Mouse (Mus musculus) retina, postnatal 1 day (tissue): ENCODE data around the gene Apoc3.
A peak's percentile ranks its signal among the peaks of the same experiment; 100 is the strongest.

Experiments
- DNase-seq: peaks from one replicate; pipeline ENCODE4 v3.0.0-alpha.2; 2012

Gene Apoc3

DNA sequence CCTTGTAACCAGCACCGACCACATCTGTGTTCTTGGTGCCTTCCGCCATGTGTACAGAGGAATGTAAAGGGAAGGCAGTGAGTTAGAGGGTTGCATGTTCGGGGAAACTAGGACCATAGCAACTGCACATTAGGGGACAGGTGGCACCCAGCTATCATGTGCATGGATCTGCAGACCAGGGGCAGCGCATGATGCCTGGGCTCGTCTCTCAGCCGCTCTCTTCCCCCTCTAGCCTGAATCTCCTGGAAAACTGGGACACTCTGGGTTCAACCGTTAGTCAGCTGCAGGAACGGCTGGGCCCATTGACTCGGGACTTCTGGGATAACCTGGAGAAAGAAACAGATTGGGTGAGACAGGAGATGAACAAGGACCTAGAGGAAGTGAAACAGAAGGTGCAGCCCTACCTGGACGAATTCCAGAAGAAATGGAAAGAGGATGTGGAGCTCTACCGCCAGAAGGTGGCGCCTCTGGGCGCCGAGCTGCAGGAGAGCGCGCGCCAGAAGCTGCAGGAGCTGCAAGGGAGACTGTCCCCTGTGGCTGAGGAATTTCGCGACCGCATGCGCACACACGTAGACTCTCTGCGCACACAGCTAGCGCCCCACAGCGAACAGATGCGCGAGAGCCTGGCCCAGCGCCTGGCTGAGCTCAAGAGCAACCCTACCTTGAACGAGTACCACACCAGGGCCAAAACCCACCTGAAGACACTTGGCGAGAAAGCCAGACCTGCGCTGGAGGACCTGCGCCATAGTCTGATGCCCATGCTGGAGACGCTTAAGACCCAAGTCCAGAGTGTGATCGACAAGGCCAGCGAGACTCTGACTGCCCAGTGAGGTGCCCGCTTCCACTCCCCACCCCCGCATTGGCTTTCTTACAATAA lies 5.6 kb downstream of the Apoc3 start:
- peak; percentile 92 for DNase-seq

DNA sequence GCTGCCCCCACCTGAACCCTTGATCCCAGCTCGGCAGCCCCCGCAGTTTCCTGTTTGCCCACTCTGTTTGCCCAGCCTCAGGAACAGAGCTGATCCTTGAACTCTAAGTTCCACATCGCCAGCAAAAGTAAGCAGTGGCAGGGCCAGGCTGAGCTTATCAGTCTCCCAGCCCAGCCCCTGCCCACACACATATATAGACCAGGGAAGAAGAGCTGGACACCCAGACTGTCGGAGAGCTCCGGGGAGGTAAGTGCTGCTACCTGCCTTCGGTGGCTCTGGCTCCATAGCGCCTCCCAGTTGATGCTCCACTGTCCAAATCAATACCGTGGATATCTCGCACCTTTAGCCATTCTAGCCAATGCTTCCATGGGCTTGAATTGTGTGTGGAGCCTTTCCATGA lies 6.9 kb downstream of the Apoc3 start, which contains the start of gene Apoa1:
Gene Apoa1, plus strand, starts transcription at position 90 of the 400 bp plus-strand sequence.
- DNase-seq = no peak

DNA sequence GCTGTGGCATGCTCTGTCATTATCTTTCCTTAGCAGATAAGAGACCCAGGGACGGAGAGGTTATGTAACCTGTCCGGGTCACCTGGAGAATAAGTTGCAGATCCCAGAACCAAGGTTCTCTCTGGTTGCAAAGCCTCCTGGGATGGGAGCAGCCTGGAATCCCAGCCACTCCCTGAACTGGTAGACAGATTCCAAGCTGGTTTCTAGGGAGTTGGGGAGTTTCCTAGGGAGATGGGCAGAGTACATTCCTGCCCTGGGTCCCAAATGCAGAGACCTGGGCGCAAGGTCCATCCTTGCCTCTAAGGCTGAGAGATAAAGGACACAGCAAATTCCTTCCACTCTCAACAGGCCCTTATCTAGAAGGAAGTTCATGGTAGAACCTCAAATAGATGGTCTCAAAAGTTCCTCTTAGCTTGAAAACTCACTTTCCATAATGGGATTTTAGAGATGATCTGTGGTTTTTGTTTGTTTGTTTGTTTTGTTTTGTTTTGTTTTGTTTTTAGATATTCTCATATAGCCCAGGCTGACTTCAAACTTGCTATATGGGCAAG lies 8.3 kb downstream of the Apoc3 start:
- no peak for DNase-seq

DNA sequence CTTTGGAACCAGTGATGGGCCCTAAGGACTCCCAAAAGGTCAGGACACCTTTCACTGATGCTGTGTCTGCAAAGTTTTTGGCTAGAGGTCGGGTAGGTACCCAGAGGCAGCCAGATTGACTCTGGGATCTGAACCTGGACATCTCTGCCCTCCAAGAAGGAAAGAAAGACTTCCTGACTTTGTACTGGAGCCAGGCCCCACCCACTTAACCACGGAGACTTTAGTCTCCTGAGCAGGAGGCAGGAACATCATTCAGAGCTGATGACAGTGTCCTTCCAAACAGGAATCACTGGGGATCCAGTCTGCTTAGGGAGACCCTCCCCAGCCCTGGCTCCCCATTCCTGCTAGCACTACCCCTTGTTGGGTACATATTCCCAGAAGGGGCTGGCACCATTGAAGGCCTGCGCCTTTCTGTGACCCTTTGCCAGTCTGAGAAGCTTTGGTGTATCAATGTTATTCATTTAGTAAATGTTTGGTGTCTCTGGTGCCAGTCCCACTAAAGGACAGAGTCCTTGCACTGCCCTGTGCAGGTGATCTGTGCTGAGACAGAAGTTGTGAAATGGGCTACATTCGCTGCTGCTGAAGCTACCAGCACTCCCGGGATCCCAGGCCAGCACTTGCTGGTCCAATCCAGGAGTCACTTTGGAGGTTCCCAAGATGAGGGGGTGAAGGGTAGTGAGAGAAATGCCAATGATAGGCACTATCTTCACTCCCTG lies 10.3 kb downstream of the Apoc3 start:
- no peak for DNase-seq

DNA sequence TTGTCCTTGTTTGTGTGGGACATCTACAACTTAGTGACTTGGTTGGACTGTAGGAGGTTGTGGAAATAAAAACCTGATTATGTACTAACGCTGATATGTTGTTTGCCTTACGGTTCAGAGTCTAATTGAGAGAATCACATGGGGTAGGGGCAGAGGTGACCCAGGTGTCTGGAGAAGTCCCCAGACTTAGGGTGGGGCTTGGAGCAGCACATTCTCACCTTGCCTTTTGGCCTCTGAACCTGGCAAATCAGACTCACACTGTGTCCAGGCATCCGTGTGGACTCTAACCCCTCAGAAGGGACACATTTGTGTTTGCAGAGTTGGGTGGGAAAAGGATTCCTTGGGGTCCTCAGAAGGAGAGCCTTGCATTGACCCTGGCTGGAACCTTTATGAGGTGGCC lies 11.3 kb downstream of the Apoc3 start:
- no peak for DNase-seq

DNA sequence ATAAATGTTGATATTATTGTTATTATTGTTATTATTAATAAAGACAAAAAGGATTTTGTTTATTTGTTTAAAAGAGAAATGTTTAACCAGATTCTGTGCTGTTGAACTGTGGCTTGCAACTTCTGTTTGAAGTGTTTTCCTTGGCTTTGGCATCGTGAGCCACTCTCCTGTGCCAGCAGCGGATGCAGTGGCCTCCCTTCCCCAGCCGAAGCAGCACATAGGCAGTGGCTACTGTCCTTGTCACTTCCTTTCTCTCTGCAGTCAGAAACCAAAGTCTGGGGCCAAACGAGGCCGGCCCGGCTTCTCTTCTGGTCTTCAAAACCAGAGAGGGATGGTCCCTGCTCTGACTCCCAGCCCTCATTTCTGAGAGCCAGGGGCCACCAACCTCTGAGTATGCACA lies 12.3 kb downstream of the Apoc3 start:
- DNase-seq = no peak

DNA sequence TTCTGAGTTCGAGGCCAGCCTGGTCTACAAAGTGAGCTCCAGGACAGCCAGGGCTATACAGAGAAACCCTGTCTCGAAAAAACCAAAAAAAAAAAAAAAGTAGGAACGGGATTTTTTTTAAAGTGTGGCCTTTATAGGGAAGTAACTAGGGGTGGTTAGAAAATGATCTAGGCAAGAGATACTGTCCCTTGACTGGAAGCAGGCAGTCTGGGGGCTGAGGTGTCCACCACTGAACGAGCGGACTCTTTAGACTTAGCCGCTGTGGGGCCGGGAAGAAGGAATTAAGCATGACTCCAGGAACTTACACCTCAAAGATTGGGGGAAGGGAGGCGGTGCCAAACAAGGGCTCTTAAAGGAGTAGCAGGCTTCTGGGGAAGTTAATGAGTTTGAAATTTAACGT lies 17.3 kb downstream of the Apoc3 start:
- no peak for DNase-seq

DNA sequence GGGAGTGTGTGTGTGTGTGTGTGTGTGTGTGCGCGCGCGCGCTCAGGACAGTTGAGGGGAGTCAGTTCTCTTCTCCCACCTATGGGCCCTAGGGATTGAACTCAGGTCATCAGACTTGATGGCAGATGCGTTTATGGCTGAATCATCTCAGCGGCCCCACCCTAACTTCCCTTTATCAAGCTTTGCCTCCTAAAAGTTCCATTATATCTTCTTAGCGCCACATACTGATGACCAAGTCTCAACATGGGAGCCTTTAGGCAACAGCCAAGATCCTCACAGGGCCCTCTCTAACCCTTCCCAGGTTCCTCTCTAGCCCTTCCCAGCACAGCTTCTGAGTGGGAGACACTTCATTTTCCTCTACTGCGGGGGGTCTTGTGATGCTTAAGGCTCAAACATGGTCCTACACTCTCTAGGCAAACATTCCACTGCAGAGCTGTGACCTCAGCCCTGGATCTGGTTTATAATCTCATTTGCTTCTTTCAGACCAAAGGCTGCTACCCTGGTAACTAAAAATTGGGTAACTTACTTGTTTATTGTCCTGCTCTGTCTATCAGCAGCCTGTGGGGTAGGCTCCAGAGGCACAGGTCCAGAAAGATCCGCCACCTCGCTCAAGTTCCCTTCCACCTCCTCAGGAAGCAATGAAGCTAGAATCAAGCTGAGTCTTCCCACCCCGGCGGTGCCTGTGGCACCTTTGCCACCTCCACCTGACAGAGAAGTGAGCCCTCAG lies 18.5 kb downstream of the Apoc3 start:
- DNase-seq = no peak

DNA sequence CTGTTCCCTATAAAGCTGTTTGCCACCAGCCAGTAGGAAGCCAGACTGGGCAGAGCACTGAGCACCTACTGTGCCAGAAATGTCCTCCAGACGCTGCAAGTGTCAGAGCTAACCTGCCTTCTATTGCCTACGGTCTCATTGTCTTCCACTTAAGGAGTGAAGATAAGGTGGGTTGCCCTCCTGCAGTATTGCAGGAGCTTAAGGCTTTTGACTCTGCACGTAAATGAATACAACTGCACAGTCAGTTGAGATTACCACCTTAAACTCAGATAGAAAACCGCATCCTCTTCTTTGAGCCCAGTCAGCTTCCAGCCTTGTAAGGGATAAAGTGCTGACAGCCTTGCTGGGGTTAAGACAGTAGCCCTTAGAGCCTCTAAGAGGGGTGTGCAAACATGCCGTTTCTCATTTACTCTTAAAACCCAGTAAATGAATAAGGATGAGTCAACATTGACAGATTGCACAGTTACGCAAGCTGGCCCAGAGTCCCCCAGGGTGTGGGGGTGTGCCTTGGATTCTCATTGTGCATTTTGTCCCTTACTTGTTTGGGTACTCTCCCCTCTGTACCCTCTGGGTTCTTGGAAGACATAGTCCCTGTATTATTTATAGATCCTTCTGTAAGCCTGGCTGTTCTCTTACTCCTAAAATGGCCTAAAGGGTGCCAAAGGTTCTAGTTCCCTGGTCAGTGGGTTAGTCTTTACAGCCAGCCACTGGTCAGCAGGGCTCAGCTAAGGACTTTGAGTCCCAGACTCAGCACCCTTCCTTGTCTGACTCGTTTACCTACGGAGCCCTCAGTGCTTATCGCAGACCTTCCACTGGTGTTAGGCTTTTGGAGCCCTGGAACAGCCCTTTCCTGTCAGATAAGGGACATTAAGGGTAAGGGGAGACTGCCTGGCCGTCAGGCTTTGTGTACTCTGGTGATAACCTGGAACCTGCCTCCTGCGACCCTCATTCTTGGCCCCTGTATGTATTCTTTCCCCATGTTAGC lies 19.8 kb downstream of the Apoc3 start:
- no peak for DNase-seq

DNA sequence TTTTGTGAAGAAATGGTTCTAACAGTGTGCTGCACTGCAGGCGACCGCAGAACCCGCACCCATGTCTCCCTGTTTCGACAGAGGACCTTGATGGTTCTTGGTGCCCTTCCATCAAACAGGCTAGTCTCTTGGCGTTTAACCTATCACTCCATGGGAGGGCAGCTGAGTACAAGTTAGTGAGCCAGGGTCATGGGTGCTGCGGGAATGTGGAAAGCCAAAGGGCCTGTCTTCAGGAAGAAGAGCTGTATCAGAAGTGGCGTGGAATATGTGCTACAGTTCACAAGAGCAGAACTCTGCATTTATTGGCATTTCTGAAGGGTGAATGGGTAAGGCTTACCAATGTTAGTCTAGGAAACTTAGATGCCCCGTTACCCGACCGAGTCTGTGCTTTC lies 20.5 kb downstream of the Apoc3 start:
- no peak for DNase-seq

DNA sequence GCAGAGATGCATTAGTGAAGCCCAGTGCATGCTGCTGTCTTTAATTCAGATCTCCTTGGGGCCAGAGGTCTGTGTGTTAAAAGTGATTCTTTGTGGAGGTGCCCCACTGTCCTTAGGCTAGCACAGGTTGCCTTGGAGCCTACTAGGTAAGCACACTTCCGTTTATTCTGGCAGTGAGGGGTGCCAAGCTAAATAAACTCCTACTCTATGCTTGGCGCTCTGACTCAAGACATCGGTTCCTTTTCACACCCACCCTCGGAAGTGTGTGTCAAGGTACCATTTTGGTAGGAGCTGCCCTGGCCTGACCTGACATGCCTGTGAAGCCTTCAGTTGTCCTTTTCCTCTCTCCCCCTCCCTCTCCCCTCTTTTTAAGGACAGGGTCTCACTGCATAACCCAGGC lies 21.2 kb downstream of the Apoc3 start:
- no peak for DNase-seq

DNA sequence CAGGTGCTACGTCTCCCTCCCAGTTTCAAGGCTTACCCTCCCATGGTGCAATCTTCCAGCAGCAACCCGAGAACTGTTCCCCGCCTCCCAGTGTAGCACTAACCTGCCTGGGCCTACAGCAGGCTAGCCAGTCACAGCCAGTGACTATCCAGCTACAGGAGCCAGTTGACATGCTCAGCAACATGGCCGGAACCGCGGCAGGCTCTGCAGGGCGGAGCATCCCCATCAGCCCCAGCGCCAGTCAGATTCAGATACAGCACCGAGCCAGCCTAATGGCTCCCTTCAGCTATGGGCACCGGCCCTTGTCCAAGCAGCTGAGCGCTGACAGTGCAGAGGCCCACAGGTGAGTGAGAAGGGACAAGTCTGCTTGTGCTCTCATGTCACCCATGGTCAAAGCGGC lies 25.0 kb downstream of the Apoc3 start:
- no peak for DNase-seq

DNA sequence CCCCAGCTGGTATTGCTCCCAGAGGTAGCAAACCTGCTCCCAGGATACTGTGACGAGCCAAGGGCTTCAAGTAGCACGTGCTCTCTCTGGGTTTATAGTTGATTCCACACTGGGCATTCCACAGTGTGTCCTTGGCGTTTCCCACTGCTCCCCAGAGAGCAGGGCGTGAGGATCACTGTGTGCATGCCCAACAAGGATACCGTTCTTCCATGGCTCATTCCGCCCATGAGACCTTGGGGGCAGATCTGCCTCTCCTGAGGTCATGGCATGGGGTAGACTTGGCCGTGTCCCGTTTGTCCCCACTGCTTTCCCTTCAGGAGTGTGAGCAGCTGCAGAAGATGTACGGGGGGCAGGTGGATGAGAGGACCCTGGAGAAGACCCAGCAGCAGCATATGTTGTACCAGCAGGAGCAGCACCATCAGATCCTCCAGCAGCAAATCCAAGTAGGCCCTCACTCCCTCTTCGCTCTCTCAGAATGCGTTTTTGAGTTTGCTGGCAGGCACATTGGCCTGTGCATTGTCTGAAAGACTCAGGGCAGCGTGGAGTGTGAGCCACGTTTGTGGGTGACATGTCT lies 26.9 kb downstream of the Apoc3 start:
- no peak for DNase-seq

DNA sequence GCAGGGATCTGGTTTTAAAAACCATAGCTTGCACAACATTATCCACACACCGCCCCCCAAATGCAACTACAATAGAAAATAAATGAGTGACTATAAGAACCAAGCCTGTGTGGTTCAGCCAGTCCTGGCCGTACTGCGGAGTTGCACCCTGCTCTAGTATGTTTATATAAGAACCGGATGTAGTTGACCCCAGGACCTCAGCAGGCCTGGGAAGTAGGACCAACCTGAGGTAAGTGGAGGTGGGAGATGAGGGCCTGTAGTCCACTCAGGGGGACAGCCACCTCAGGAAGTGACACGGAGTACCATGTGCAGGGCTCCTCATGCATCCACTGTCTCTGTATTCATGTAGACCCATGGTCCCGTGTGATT lies 28.0 kb downstream of the Apoc3 start:
- no peak for DNase-seq

DNA sequence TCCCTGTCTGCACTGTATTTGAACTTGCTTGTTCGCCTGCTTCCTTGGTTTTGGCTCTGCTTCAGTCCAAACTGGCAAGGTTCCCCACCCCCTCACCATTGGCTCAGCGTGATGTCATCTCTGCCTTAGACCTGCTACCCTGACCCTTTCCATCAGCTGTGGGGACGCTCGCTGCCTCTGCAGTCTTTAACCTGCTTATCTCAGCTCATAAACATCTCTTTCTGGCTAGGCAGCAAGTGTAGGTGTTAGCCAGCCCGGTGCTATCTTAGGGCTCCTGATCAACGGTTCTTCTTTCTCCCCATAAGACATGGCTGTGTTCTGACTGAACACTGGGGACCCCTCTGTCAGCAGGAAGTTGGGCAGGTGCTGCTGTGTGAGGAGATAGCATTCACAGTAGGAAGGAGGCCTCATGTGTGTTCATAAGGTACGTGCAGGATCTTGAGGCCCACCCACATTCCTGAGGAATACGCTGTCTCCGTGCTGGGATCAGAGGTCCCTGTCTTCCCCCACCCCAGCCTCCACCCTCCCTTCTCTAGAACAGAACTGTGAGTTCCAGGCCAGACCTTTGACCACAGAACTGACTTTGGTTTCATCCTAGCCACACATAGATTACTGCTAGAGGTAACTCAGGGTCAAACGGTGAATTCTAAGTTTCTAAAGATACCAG lies 28.5 kb downstream of the Apoc3 start:
- DNase-seq = no peak

DNA sequence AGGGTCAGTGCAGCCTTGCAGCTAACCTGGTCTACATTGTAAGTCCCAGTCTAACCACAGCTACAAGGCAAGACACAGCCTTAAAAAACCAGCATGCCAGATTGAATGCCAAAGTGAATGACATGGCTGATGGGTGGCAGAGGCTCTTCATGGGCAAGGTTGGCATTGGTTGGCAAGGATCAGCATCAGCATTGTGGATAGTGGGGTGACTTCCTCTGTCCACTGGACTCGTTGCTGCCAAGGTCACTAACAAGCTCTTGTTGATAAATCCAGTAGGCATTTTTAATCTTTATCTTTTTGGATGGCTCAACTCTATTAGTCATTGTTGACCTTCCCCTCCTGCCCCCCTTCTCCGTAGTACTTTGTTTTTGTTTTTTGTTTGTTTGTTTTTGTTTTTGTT lies 35.8 kb downstream of the Apoc3 start:
- DNase-seq = no peak

DNA sequence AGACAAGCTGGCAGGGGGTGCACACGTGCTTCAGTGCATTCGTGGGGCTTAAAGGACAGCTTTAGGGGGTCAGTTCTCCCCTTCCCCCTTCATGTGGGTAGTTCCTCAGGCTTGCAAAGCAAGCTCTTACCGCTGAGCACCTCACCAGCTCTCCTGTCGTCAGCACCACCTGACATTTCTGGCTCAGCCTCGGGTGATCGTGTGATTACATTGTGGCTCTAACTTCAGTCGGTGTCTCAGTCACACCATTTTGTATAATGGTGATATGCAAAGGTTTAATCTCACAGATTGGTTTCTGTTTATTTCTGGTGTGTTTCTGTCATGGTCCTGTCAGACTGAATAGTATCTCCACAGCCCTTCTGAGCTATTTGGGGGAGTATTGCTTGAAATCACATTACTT lies 36.5 kb downstream of the Apoc3 start:
- DNase-seq = no peak

DNA sequence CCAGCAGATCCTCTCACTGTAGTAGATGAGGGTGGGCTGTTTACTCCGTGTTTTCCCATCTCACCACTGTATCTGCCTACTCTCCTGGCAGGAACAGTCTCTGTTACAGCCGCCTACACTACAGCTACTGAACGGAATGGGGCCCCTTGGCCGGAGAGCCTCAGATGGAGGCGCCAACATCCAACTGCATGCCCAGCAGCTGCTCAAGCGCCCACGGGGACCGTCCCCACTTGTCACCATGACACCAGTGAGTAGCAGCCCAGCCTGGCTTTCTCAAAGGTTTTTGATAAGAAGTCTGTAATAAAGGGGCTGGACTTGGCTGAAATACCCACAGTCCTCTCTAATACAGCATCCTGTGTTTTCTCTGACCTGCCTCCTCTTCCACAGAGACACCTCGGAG lies 37.0 kb downstream of the Apoc3 start:
- no peak for DNase-seq

DNA sequence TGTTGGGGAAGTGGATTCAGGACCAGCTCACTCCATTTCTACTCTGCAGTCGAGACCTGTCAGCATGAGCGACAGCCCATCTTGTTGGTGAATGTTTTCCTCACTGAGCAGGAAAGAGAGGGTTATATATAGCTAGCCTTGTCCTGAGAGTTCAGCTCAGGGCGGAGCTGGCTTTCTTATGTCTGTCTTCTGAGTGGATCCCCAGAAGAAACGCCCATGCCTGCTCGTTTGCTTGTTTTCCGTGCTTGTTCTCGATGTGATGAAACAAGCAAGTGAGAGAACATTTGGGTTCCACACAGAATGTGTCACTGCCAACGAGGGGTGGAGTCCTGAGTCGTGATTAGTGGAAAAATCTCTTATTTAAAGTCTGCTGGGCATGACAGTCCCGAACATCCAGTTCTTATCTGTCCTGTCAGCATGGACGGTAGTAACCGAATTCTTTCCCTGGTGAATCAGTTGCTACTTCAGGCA lies 38.7 kb downstream of the Apoc3 start:
- DNase-seq = no peak

DNA sequence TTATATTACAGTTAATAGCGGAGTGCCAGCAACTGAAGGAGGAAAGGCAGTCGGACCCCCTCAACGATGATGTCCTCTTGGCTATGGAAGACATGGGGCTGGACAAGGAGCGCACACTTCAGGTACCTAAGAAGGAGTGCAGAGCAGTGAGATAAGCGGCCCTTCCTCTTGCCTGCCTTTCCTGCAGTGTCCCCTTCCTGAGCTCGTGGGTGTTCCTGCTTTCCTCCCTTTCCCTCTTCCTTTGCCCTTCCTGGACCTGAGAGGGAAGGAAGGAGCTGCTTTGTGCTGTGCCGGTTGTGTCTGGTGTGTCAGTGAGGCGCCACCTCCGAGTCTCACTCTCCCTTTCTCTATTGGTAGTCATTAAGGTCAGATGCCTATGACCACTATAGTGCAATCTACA lies 40.6 kb downstream of the Apoc3 start:
- DNase-seq = no peak

DNA sequence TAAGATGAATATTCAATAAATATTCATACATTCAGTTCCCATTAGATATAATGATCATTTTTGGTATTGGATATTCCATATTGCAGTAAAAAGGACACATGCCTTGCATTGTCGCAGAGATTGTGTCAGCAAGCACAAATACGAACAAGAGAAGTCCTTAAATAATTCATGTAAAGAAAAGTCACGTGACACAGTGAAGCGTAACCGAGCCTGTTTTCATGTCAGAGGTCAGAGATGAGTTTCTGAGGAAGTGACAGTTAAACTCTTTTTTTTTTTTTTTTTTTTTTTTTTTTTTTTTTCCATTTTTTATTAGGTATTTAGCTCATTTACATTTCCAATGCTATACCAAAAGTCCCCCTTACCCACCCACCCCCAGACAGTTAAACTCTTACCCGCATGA lies 42.8 kb downstream of the Apoc3 start:
- DNase-seq = no peak
